Mouse (Mus musculus) CD4-positive helper T cell, adult 2 months (primary cell): ENCODE data around the gene Nxnl2.
"Not testable (repeated sequence)": the region's sequence is repeated elsewhere in the genome, so short reads cannot be mapped to it uniquely, and the experiment has no call there.

Experiments used
- DNase-seq: peaks from one replicate; pipeline ENCODE4 v3.0.0-alpha.2; 2012; ENCODE audit warnings: low read depth, missing footprints, low spot score

The Nxnl2 gene

DNA sequence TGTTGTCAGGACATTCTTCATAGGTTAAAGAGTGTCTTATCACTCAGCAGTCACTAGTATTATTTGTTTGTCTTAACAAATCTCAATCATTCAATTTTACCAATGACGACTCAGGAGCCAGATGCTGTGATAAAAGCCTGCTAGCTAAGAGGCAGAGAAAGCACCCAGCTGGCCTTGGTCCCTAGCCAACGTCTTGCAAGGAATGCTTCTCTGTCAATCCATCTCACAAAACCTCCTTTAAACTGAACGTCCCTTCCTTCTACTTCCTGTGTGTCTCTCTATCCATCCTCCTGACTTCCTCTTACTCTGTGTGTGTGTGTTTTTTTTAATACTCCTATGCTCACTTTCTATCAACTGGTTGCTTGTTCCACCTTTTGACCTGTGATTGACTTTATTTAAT is 8.5 kb downstream of the Nxnl2 start:
- DNase-seq, result no peak

DNA sequence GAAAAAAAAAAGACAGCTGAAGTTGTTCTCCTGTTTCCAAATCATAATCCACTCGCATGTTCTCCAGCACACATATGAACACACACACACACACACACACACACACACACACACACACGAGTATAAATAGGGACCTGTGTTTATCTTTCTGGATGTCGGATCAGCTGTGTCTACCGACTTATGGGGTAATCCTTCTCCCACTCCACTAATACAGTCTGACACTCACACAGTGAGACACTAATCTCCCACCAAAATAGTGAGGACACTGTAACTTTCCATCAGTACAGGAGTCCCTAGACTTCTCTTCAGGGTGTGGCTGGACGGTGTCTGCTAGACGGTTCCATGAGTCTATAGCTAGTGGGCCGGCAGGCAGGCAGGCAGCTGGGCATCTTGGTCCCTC is 11.4 kb downstream of the Nxnl2 start:
- no peak for DNase-seq

DNA sequence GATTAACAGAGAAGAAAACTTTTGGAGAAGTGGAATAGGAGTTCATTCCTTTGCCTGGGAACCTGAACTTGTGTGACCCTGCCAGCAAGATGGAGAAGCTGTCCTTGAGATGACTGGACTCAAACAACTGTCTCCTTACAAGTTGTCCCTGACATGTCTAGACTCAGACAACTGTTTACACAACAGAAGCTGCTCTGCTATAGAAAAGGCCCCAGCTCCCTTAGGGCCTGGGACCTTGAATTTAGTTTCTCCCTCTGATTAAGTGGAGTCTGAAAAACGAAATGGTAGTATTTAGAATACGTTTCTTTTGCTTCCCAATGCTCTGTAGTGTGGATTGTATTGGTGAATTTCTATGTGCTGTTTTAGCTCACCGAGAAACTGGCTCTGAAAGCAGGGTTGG is 14.1 kb downstream of the Nxnl2 start:
- no peak for DNase-seq

GRCm38 (mm10) chr13:51190336-51190735 is 19.5 kb downstream of the Nxnl2 start:
- no peak for DNase-seq

- DNase-seq, result no peak
Measured at GRCm38 (mm10) chr13:51191416-51192140, 20.8 kb downstream of the Nxnl2 start.

DNA sequence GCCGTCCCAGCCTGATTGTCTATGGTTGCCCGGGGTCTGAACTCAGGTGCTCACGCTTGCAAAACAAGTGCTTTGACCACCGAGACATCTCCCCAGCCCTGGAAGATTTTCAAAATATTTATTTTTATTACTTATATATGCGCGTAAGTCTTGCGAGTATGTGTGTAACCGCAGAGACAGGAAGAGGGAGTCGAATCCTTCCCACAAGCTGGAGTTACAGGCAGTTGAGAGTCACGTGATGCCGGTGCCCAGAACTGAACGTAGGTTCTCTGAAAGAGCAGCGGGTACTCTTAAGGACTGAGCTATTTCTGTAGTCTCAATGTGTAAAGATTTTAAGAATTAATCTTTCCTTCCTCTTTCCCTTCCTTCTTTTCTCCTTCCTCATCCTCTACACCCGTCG is 23.1 kb downstream of the Nxnl2 start:
- peak; percentile 14 for DNase-seq

- no peak for DNase-seq
Measured at GRCm38 (mm10) chr13:51197699-51198098, 26.9 kb downstream of the Nxnl2 start.

- DNase-seq, result no peak
Measured at GRCm38 (mm10) chr13:51198186-51198585, 27.4 kb downstream of the Nxnl2 start.

DNA sequence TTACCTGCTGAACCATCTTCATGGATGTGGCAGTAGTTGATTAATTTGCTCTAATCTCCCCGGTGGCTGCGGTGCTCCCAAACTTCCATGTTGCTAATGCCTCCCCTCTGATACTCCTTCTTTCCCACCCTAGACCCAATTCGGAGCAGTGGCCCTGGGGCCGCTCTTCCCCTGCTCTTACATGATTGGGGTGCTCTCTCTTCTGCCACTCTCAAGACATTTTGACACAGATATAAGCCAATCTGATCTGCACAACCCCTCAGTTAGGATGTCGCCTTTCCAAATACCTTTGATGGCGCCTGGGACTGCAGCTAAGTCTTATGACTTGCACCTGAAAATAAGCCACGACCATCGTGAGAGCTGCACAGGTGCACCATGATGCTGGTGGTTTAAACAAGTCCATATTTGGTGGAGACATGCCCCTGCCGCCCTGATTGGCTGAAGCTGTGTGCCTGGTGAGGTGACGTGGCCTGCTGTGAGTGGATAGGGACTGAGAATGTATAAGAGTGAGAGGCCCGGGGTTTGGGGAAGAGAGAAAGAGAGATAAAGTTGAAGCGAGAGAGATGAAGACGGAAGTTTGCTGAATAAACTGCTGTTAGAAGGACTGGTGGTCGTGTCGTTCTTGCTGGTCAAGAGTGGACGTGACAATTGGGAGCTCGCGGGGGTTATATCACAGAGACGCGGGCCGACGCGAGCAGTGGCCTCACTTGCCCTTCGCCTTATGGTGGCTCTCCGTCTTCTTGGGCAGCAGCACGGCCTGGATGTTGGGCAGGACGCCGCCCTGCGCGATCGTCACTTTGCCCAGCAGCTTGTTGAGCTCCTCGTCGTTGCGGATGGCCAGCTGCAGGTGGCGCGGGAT is 31.4 kb downstream of the Nxnl2 start:
- not testable (repeated sequence) for DNase-seq

DNA sequence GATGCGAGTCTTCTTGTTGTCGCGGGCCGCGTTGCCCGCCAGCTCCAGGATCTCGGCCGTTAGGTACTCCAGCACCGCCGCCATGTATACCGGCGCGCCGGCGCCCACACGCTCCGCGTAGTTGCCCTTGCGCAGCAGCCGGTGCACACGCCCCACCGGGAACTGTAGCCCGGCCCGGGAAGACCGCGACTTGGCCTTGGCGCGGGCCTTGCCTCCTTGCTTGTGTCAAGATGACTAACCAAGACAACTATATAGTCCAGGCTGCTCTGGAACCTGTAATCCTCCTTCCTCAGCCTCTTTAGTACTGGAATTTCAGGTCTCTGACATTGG is 32.0 kb downstream of the Nxnl2 start:
- DNase-seq, result not testable (repeated sequence)

DNA sequence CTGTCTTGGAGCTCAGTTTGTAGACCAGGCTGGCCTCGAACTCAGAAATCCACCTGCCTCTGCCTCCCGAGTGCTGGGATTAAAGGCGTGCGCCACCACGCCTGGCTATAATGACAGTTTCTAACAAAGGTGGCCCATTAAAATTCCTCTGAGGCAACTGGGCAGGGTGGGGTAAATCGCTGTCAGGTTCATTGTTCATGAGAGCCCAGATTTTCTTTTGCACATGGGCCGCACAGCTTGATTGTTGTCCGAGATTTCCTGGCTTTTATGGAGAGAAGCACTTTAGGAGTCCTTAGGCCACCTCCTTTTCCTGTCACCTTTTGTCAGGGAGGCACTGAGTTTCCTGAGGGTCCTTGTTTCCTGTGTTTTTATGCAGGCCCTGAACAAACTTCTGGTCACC is 32.6 kb downstream of the Nxnl2 start:
- no peak for DNase-seq

DNA sequence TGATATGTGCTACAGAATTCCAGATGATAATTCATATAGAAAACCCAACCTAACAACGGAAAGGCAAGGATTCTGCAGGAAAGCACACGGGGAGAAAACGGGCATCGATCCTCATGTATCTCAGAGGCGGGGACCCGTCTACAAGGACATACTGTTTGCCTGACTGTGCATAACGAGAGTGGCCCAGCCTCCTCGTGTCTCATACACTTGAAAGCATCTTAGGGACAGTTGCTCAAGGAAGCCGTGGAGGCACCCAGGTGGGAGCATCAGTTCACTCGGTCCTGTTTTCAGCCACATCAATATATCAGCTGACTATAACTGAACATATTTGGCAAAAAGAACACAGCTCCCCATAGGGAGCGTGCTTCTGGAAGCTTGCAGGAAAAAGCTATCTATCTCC is 33.3 kb downstream of the Nxnl2 start:
- DNase-seq, result not testable (repeated sequence)

DNA sequence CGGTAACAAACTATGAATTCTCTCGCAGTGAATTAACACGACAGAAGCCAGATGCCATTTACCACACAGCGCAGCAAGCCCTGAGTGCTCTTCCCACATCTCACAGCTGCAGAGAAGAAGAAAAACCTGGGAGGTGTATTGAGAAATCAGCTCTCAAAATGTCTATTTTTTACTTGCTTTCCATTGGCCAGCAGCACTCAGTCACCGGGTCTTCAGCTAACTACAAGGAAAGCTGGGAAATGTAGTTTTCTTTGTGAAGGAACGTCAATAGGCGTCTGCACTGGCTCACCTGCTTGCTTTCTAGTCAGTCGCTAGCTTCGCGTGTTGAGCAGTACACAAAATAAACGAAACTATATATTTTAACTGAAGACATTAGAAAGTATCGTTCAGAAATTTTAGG is 37.1 kb downstream of the Nxnl2 start:
- no peak for DNase-seq

- DNase-seq, result no peak
Measured at GRCm38 (mm10) chr13:51208378-51209100, 37.7 kb downstream of the Nxnl2 start.

DNA sequence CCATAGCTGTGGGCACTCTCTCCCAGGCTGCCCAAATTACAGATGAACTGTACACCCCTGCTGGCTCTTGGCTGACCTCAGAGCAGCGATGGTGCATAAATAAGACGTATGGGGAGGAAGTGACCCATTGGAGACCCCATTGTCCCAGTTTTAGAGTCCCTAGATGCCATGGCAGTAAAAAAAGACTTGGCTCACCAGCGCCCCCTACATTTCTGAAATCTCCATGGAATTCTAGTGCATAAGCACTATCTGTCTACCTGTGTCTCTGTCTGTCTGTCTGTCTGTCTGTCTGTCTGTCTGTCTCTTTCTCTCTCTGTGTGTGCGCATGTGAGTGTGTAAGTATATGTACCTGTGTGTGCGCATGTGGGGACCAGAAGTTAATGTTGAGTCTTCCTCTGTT is 39.8 kb downstream of the Nxnl2 start:
- no peak for DNase-seq

GRCm38 (mm10) chr13:51214746-51215145 is 43.9 kb downstream of the Nxnl2 start:
- DNase-seq, result no peak

DNA sequence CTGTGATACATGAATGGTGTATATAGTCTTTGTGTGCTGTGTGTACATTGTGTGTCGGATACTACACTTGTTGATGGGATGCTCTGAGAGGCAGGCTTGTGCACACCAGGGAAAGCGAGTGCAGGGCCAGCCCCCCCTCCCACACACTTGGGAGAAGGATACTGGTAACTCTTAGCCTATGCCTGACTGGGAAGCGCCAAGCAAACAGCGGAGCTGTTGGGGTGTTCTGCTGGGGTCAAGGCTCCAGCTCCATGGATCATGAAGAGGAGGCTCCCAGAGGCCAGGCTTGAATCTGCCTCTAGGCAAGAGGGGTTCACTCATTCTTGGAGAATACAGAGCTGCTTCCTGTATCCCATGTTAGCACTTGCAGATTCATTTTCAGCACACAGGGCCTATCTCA is 50.1 kb downstream of the Nxnl2 start:
- DNase-seq, result no peak

- no peak for DNase-seq
Measured at GRCm38 (mm10) chr13:51221425-51222160, 50.8 kb downstream of the Nxnl2 start.
